Mouse (Mus musculus): Measurements from ENCODE around the gene Cit. TPM values are rescaled to one million over a fixed set of nuclear protein-coding genes. Genes with fewer than 3 reads are reported as not detected.

The Cit gene
- polyA plus RNA-seq, 2 experiments: 11.7 to 19.0 TPM

DNA sequence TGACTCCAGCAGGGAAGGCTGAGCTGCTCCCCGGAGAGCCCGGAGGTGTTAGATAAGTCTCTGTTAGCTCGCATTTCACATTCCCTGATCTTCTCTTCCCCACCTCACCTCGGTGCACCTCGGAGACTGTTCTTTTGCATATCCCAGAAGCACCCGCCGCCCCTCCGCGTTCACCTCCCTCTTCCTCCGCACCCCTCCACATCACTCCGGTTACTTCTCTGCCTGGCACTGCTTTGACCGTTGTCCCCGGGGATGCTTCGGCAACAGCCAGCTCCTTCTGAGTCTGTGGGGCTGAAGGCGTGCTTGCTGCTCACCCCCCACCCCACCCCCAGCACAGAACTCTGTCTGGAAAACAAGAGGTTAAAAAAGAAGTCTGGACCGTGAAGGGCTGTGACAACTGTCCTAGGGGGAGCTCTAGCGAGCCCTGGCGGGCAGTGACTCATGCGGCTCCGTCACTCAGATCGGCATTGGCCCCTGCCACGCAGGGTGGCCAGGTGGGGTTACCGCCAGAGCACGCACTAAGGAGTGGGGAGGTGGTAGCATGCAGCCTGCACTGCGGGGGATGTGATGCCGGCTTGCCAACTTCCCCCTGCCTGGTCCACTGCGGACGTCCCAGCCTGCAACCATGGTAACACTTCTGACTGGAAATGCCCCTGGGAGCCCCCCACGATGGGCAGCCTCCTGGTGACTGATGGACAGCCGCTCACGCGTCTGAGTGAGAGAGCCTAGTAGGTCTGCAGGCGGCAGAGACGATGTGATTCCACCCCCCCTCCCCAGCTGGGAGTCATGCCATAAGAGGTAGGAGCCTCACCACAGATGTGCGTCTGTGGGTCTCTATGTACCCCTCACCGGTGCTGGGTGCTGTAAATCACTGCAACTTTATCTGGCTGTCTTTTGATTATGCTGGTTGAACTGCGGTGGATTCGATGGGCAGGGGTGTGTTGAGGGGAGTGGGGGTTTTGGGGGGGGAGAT, 62.2 kb downstream of the Cit start:
- WGBS: 5% methylated on average over 38 of the region's 38 CpGs
- peaks cover 10% of the 10 kb centered on the region for H3K4me1 ChIP-seq (ENCODE audit: control insufficient read depth, insufficient read depth, low read length)
- no peak overlapping the region for H3K27ac ChIP-seq (replicated peaks; ENCODE audit: low read depth, low read length)
- H3K9ac ChIP-seq (ENCODE audit: low read depth, low read length, severe bottlenecking): peak overlapping the region; percentile 41
- H3K27me3 ChIP-seq (ENCODE audit: control insufficient read depth, insufficient read depth, low read length): no peaks in the 10 kb centered on the region
- ATAC-seq (ENCODE audit: low FRiP score, low read depth): peak; percentile 56
- peak; percentile 53 for DNase-seq (ENCODE audit: low spot score)
- no peaks in the 10 kb centered on the region for H3K9me3 ChIP-seq (ENCODE audit: control insufficient read depth, low read length)
- peak overlapping the region; percentile 33 for H3K4me3 ChIP-seq (replicated peaks; ENCODE audit: low read length)
- TF ChIP-seq POLR2A (IDR thresholded peaks at IDR 0.05; ENCODE audit: borderline replicate concordance, extremely low read depth, insufficient read depth, insufficient read length): no peak
- H3K36me3 ChIP-seq (ENCODE audit: control insufficient read depth, insufficient read depth, low read length): no peaks in the 10 kb centered on the region
- H3K4me2 ChIP-seq (replicated peaks; ENCODE audit: low read depth, low read length, severe bottlenecking): peak overlapping the region; percentile 74

DNA sequence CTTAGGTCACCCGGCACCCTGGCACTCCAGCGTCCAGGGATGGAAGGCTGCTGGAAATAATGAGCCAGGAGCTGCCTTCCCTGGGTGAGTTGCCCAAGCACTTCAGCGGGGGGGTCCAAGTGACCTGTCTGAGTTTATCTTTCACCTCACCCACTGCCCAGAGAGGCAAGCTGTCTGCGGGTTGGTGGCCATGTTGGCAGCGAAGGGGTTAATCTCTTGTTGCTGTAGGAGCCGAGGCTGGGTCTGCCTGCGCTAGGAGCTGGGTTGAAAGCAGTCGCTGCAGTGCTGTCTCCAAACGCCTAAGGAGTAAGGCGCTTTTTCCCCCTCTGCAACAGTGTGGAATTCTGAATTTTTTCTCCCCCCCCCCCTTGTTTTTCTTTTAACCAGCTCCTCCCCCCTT, 63.2 kb downstream of the Cit start:
- peaks cover 10% of the 10 kb centered on the region for H3K4me1 ChIP-seq (ENCODE audit: control insufficient read depth, insufficient read depth, low read length)
- TF ChIP-seq POLR2A (IDR thresholded peaks at IDR 0.05; ENCODE audit: borderline replicate concordance, extremely low read depth, insufficient read depth, insufficient read length): no peak
- peak; percentile 4 for DNase-seq (ENCODE audit: low spot score)
- H3K27ac ChIP-seq (replicated peaks; ENCODE audit: low read depth, low read length): no peak overlapping the region
- WGBS: 23% methylated on average over 10 of the region's 10 CpGs
- no peaks in the 10 kb centered on the region for H3K9me3 ChIP-seq (ENCODE audit: control insufficient read depth, low read length)
- no peaks in the 10 kb centered on the region for H3K27me3 ChIP-seq (ENCODE audit: control insufficient read depth, insufficient read depth, low read length)
- H3K4me3 ChIP-seq (replicated peaks; ENCODE audit: low read length): no peak overlapping the region
- H3K9ac ChIP-seq (ENCODE audit: low read depth, low read length, severe bottlenecking): no peak overlapping the region
- 0 out of 2 replicates have a peak, but pooled peaks have one; percentile 41 for ATAC-seq (ENCODE audit: low FRiP score, low read depth)
- peak overlapping the region; percentile 74; the same call in 1 of the 2 replicates for H3K4me2 ChIP-seq (replicated peaks; ENCODE audit: low read depth, low read length, severe bottlenecking)
- H3K36me3 ChIP-seq (ENCODE audit: control insufficient read depth, insufficient read depth, low read length): no peaks in the 10 kb centered on the region

DNA sequence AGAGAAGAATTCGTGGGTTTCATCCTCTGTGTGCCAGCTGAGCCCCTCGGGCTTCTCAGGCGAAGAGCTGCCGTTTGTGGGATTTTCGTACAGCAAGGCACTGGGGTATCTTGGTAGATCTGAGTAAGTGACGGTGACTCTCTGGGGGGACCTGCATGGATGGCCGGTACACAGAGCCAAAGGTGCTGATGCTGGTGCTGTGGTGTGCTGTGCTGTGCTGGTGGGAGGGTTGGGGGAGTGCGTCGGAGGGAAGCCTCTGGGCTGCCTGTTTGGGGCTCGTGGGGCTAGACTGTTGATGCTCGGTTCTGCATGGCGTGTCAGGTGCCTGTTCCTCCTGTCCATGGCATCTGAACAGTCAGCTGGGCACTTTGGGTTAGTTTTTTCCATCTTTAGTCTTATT, 63.6 kb downstream of the Cit start:
- TF ChIP-seq POLR2A (IDR thresholded peaks at IDR 0.05; ENCODE audit: borderline replicate concordance, extremely low read depth, insufficient read depth, insufficient read length): no peak
- no peak for ATAC-seq (ENCODE audit: low FRiP score, low read depth)
- no peak for DNase-seq (ENCODE audit: low spot score)
- Histone ChIP-seq H3K27me3 (ENCODE audit: control insufficient read depth, insufficient read depth, low read length) (no peaks in the 10 kb centered on the region), H3K4me3 (replicated peaks; ENCODE audit: low read length) (no peak overlapping the region), H3K27ac (replicated peaks; ENCODE audit: low read depth, low read length) (no peak overlapping the region), H3K4me2 (replicated peaks; ENCODE audit: low read depth, low read length, severe bottlenecking) (no peak overlapping the region), H3K4me1 (ENCODE audit: control insufficient read depth, insufficient read depth, low read length) (peaks cover 10% of the 10 kb centered on the region), H3K9me3 (ENCODE audit: control insufficient read depth, low read length) (no peaks in the 10 kb centered on the region), H3K36me3 (ENCODE audit: control insufficient read depth, insufficient read depth, low read length) (no peaks in the 10 kb centered on the region), H3K9ac (ENCODE audit: low read depth, low read length, severe bottlenecking) (no peak overlapping the region)
- WGBS: 62% methylated on average over 12 of the region's 12 CpGs

DNA sequence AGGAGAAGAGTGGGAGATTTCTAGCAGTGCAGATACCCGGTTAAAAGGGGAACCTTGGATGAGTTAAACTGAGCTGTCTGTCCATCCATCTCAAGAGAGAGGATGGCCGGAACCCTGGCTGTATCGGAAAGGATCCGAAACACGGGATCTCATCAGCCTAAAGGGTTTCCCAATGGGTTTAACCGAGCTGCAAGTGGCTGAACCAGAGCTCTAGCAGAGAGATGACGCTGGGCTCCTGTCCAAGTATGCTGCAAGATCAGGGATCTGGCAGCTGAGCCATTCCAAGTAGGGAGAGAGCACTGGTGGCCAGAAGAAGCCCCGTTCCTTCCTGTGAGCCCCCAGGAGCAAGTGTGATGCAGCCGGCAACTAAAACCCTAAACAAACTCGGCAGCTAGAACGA, 64.0 kb downstream of the Cit start:
- no peak for ATAC-seq (ENCODE audit: low FRiP score, low read depth)

DNA sequence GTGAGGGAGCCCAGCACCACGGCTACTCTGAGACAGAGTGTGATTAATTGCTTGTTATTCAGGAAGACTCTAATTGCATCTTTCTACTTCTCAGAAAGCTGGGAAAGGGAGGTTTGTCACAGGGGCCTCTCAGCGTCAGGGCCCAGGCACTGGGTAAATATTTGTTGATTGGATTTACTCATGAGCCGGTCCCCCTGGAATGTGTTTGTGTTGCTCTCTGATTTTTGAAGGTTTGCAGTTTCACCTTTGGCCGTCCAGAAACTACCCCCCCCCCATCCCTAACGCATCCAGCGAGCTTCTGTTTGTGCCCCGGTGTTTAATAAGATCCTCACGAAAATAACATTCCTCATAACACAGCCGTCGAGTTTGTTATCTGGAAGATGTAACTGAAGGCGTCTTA, 65.4 kb downstream of the Cit start:
- ATAC-seq (ENCODE audit: low FRiP score, low read depth): no peak
- WGBS: 59% methylated on average over 11 of the region's 11 CpGs
- Histone ChIP-seq H3K4me3 (replicated peaks; ENCODE audit: low read length) (no peak overlapping the region), H3K9me3 (ENCODE audit: control insufficient read depth, low read length) (no peaks in the 10 kb centered on the region), H3K9ac (ENCODE audit: low read depth, low read length, severe bottlenecking) (no peak overlapping the region), H3K27ac (replicated peaks; ENCODE audit: low read depth, low read length) (no peak overlapping the region), H3K4me2 (replicated peaks; ENCODE audit: low read depth, low read length, severe bottlenecking) (no peak overlapping the region), H3K4me1 (ENCODE audit: control insufficient read depth, insufficient read depth, low read length) (peaks cover 10% of the 10 kb centered on the region), H3K36me3 (ENCODE audit: control insufficient read depth, insufficient read depth, low read length) (no peaks in the 10 kb centered on the region), H3K27me3 (ENCODE audit: control insufficient read depth, insufficient read depth, low read length) (no peaks in the 10 kb centered on the region)
- no peak for TF ChIP-seq POLR2A (IDR thresholded peaks at IDR 0.05; ENCODE audit: borderline replicate concordance, extremely low read depth, insufficient read depth, insufficient read length)
- DNase-seq (ENCODE audit: low spot score): no peak

More for the DNA sequence above, 64.0 kb downstream of the Cit start:
- H3K9ac ChIP-seq (ENCODE audit: low read depth, low read length, severe bottlenecking): no peak overlapping the region
- H3K27ac ChIP-seq (replicated peaks; ENCODE audit: low read depth, low read length): no peak overlapping the region
- H3K27me3 ChIP-seq (ENCODE audit: control insufficient read depth, insufficient read depth, low read length): no peaks in the 10 kb centered on the region
- peak; percentile 15 for DNase-seq (ENCODE audit: low spot score)
- H3K36me3 ChIP-seq (ENCODE audit: control insufficient read depth, insufficient read depth, low read length): no peaks in the 10 kb centered on the region
- peaks cover 10% of the 10 kb centered on the region for H3K4me1 ChIP-seq (ENCODE audit: control insufficient read depth, insufficient read depth, low read length)
- no peaks in the 10 kb centered on the region for H3K9me3 ChIP-seq (ENCODE audit: control insufficient read depth, low read length)
- no peak overlapping the region for H3K4me2 ChIP-seq (replicated peaks; ENCODE audit: low read depth, low read length, severe bottlenecking)
- 59% methylated on average over 11 of the region's 11 CpGs for WGBS
- no peak for TF ChIP-seq POLR2A (IDR thresholded peaks at IDR 0.05; ENCODE audit: borderline replicate concordance, extremely low read depth, insufficient read depth, insufficient read length)
- H3K4me3 ChIP-seq (replicated peaks; ENCODE audit: low read length): no peak overlapping the region
